Mouse (Mus musculus): ENCODE data around the gene Snw1. TPM values are rescaled to one million over a fixed set of nuclear protein-coding genes. Genes with fewer than 3 reads are reported as not detected.

Gene Snw1
- polyA plus RNA-seq (2012; ENCODE audit: low replicate concordance), result 2.6 and 14.1 TPM in 2 replicates

DNA sequence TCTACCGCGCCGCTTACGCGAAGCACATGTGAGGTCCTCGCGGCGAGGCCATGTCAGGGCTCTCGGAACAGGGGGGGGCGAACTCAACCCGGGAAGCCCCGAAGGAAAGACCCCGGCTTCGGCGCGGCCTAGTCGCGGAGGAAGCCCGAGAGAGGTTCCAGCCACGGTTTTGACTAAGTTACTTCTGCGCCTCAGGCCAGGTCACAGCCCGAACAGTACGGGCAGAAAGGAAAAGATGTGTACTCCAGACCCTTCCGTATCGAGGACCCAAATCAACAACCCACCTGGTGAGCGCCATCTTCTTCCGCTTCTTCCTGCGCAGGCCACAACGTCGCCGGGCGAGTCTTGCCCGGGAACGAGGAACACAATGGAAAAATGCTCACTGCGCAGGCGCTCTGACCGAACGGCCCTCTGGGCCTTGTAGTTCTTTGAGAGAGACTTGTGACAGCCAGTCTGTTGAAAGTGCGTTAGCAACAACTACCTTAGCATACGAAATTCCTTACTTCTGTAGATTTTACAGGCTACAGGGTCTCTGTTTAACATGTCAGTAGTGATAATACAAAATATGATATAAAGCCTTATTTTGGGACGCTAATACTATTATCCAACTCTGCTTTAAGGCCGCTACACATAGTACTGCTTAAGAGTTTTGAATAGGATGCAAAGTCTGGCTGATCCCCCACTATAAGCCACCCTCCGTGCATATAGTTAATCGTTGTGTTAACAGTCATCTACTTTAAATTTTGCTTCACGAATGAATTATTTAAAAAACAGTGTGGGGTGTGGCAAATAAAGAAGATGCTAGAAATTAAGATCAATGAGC lies at the start of gene Snw1:
Snw1 (minus strand) TSS at position 311 of the 823 bp plus-strand sequence.

DNA sequence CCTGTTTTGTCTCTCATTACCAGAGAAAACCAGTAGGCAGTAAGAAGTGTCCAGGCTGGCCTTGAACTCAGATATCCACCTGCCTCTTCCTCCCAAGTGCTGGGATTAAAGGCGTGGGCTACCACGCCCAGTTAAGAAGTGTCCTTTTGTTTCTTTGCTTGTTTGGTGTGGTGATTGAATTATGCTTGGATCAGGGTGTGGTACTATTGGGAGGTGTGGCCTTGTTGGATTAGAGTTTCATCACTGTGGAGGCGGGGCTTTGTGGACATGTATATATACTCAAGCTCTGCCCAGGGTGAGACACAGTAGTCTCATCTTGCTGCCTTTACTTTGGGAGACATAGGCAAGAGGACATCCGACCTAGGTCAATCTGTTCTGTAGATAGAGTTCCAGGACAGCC lies 41.9 kb upstream of the Snw1 start, which contains the start of gene Gm8300:
Gm8300 (plus strand) TSS at position 301 of the 400 bp plus-strand sequence.

DNA sequence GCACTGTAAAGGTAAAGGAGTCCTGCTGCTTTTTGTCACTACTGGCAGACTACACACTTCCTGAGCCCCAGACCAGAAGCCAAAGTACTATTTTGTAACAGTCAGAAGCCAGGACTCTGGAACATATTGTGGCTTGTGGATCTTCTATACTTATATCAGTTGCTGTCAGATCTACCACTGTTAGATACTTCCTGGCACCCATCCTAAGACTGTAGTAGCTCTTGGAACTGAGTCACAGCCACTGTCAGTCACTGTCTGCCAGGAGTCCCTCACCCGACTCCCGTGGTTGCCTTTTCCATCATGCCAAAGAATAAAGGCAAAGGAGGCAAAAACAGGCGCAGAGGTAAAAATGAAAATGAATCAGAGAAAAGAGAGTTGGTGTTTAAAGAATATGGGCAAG lies 22.3 kb upstream of the Snw1 start, which contains the start of gene Gm5788:
Gm5788 (plus strand) TSS at position 301 of the 400 bp plus-strand sequence.

DNA sequence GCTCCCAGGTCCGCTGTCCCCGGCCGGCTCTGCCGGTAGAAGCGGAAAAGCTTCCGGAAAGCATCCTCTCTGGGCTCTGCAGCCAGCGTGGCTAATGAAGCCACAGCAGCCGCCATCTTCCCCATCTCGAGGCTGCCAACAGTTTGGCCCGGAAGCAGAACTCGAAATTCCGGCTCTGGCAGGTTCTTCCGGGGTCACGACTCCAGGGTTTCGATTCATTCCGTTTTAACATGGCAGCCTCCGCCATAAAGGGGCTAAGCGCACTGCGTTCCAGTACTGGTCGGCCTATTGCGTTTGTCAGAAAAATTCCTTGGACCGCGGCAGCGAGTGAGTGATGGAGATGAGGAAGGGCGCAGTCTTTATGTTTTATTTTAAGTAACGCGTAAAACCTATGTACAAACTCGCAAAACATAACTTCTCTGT lies 28.4 kb downstream of the Snw1 start, which contains the start of the genes Slirp and Alkbh1:
Slirp (plus strand) TSS at position 197 of the 423 bp plus-strand sequence.
Alkbh1 (minus strand) TSS at position 318 of the 423 bp plus-strand sequence.

Other genes with a start within 250 kb of the Snw1 start
- not detected in 2 replicates for gene Noxred1, start 233.5 kb downstream of the Snw1 start, polyA plus RNA-seq (2012; ENCODE audit: low replicate concordance)
- 0.61 and 0.76 TPM in 2 replicates for gene Vipas39, start 206.0 kb downstream of the Snw1 start, polyA plus RNA-seq (2012; ENCODE audit: low replicate concordance)
- gene Ahsa1, start 205.8 kb downstream of the Snw1 start, polyA plus RNA-seq (2012; ENCODE audit: low replicate concordance), result 65.5 and 69.7 TPM in 2 replicates
- not detected in 2 replicates for gene Ism2, start 172.6 kb downstream of the Snw1 start, polyA plus RNA-seq (2012; ENCODE audit: low replicate concordance)
- 13.0 and 15.6 TPM in 2 replicates for gene Sptlc2, start 83.9 kb downstream of the Snw1 start, polyA plus RNA-seq (2012; ENCODE audit: low replicate concordance)
- 0.73 TPM in 1 of 2 replicates, not detected in the other for gene Slirp, start 28.4 kb downstream of the Snw1 start, polyA plus RNA-seq (2012; ENCODE audit: low replicate concordance)
- 43.7 and 55.6 TPM in 2 replicates for gene Alkbh1, start 28.3 kb downstream of the Snw1 start, polyA plus RNA-seq (2012; ENCODE audit: low replicate concordance)
- not detected in 2 replicates for gene Gm5788, start 22.4 kb upstream of the Snw1 start, polyA plus RNA-seq (2012; ENCODE audit: low replicate concordance)
- not detected in 2 replicates for gene Gm8300, start 42.0 kb upstream of the Snw1 start, polyA plus RNA-seq (2012; ENCODE audit: low replicate concordance)
- gene Oog1, start 130.4 kb upstream of the Snw1 start, polyA plus RNA-seq (2012; ENCODE audit: low replicate concordance), result not detected in 2 replicates
- gene Gm4027, start 146.6 kb upstream of the Snw1 start, polyA plus RNA-seq (2012; ENCODE audit: low replicate concordance), result not detected in 2 replicates
- not detected in 2 replicates for gene Gm16381, start 172.3 kb upstream of the Snw1 start, polyA plus RNA-seq (2012; ENCODE audit: low replicate concordance)